Mouse (Mus musculus): ENCODE results near the gene Sdc4. TPM values are rescaled to one million over a fixed set of nuclear protein-coding genes. Genes with fewer than 3 reads are reported as not detected.

Sdc4 gene
- total and polyA plus RNA-seq, 3 experiments: not detected

- no peaks in the 10 kb centered on the region for H3K36me3 ChIP-seq (ENCODE audit: control insufficient read depth in 1 of 2, insufficient read depth in 2 of 2, low read length in 2 of 2)
- peaks cover 13 to 28% of the 10 kb centered on the region in 2 experiments for H3K27me3 ChIP-seq (ENCODE audit: control insufficient read depth in 1 of 2, insufficient read depth in 2 of 2, low read length in 2 of 2)
- no peaks in the 10 kb centered on the region for H3K4me1 ChIP-seq (ENCODE audit: control insufficient read depth in 1 of 2, insufficient read depth in 2 of 2, low read length in 2 of 2)
- no peak for TF ChIP-seq ZMIZ1 (IDR thresholded peaks at IDR 0.05; ENCODE audit: low read depth, low read length)
- H3K9ac ChIP-seq (ENCODE audit: control insufficient read depth, low read depth, low read length, poor library complexity, severe bottlenecking): no peak overlapping the region
- no peak overlapping the region for H3K4me3 ChIP-seq (ENCODE audit: control insufficient read depth in 1 of 2, insufficient read depth in 1 of 2, low read depth in 2 of 2, low read length in 2 of 2)
- H3K27ac ChIP-seq (ENCODE audit: control insufficient read depth, low read depth, low read length): no peak overlapping the region
- DNase-seq (ENCODE audit: low read depth, low spot score): no peak
- no peaks in the 10 kb centered on the region for H3K9me3 ChIP-seq (replicated peaks; ENCODE audit: insufficient read depth, low read length)
- H3K79me2 ChIP-seq (ENCODE audit: control insufficient read depth, insufficient read depth, low read length, poor library complexity): no peaks in the 10 kb centered on the region
Observed at GRCm38 (mm10) chr2:164443051-164443437, 643 bp downstream of the Sdc4 start.

- Histone ChIP-seq H3K27ac (ENCODE audit: control insufficient read depth, low read depth, low read length) (no peak overlapping the region), H3K4me3 (ENCODE audit: control insufficient read depth in 1 of 2, insufficient read depth in 1 of 2, low read depth in 2 of 2, low read length in 2 of 2) (no peak overlapping the region), H3K9me3 (replicated peaks; ENCODE audit: insufficient read depth, low read length) (no peaks in the 10 kb centered on the region), H3K79me2 (ENCODE audit: control insufficient read depth, insufficient read depth, low read length, poor library complexity) (no peaks in the 10 kb centered on the region), H3K9ac (ENCODE audit: control insufficient read depth, low read depth, low read length, poor library complexity, severe bottlenecking) (no peak overlapping the region), H3K4me1 (ENCODE audit: control insufficient read depth in 1 of 2, insufficient read depth in 2 of 2, low read length in 2 of 2) (no peaks in the 10 kb centered on the region), H3K36me3 (ENCODE audit: control insufficient read depth in 1 of 2, insufficient read depth in 2 of 2, low read length in 2 of 2) (no peaks in the 10 kb centered on the region), H3K27me3 (ENCODE audit: control insufficient read depth in 1 of 2, insufficient read depth in 2 of 2, low read length in 2 of 2) (peaks cover 11 to 23% of the 10 kb centered on the region in 2 experiments)
- TF ChIP-seq SMC3 (IDR thresholded peaks at IDR 0.05; ENCODE audit: low read depth, low read length) (no peak), MAX (IDR thresholded peaks at IDR 0.05; ENCODE audit: low read length) (no peak), BHLHE40 (IDR thresholded peaks at IDR 0.05; ENCODE audit: borderline replicate concordance, low read depth, low read length) (no peak), ZKSCAN1 (IDR thresholded peaks at IDR 0.05; ENCODE audit: low read depth, low read length) (no peak), RCOR1 (IDR thresholded peaks at IDR 0.05; ENCODE audit: low read depth, low read length) (no peak), SIN3A (IDR thresholded peaks at IDR 0.05; ENCODE audit: low read length) (no peak), ETS1 (IDR thresholded peaks at IDR 0.05; ENCODE audit: low read depth, low read length) (no peak), ELF1 (IDR thresholded peaks at IDR 0.05; ENCODE audit: low read depth, low read length) (no peak), MEF2A (IDR thresholded peaks at IDR 0.05; ENCODE audit: extremely low read depth, insufficient replicate concordance, low read depth, low read length, poor library complexity, severe bottlenecking) (no peak), E2F4 (IDR thresholded peaks at IDR 0.05; ENCODE audit: borderline replicate concordance, low read depth, low read length) (no peak)
- no peak for DNase-seq (ENCODE audit: low read depth, low spot score)
Observed at GRCm38 (mm10) chr2:164442315-164443050, 1.2 kb downstream of the Sdc4 start.

- Histone ChIP-seq H3K4me1 (ENCODE audit: control insufficient read depth in 1 of 2, insufficient read depth in 2 of 2, low read length in 2 of 2) (no peaks in the 10 kb centered on the region), H3K27ac (ENCODE audit: control insufficient read depth, low read depth, low read length) (no peak overlapping the region), H3K27me3 (ENCODE audit: control insufficient read depth in 1 of 2, insufficient read depth in 2 of 2, low read length in 2 of 2) (peaks cover 11 to 22% of the 10 kb centered on the region in 2 experiments), H3K36me3 (ENCODE audit: control insufficient read depth in 1 of 2, insufficient read depth in 2 of 2, low read length in 2 of 2) (no peaks in the 10 kb centered on the region), H3K9ac (ENCODE audit: control insufficient read depth, low read depth, low read length, poor library complexity, severe bottlenecking) (no peak overlapping the region), H3K4me3 (ENCODE audit: control insufficient read depth in 1 of 2, insufficient read depth in 1 of 2, low read depth in 2 of 2, low read length in 2 of 2) (no peak overlapping the region), H3K9me3 (replicated peaks; ENCODE audit: insufficient read depth, low read length) (no peaks in the 10 kb centered on the region), H3K79me2 (ENCODE audit: control insufficient read depth, insufficient read depth, low read length, poor library complexity) (no peaks in the 10 kb centered on the region)
- TF ChIP-seq NELFE (IDR thresholded peaks at IDR 0.05; ENCODE audit: low read depth, low read length) (no peak), MAZ (IDR thresholded peaks at IDR 0.05; ENCODE audit: low read depth, low read length) (no peak), ZC3H11A (IDR thresholded peaks at IDR 0.05; ENCODE audit: low read depth, low read length) (no peak), POLR2AphosphoS5 (IDR thresholded peaks at IDR 0.05; ENCODE audit: borderline replicate concordance, low read depth, low read length) (no peak), MXI1 (IDR thresholded peaks at IDR 0.05; ENCODE audit: low read depth, low read length) (no peak), UBTF (IDR thresholded peaks at IDR 0.05; ENCODE audit: borderline replicate concordance, insufficient read depth, low read depth, low read length) (no peak), ZMIZ1 (IDR thresholded peaks at IDR 0.05; ENCODE audit: low read depth, low read length) (no peak), NRF1 (IDR thresholded peaks at IDR 0.05; ENCODE audit: insufficient read depth, low read depth, low read length, poor library complexity, severe bottlenecking) (no peak), POLR2A (IDR thresholded peaks at IDR 0.05; ENCODE audit: control insufficient read depth in 1 of 2, insufficient read depth in 1 of 2, low read depth in 1 of 2, low read length in 2 of 2, poor library complexity in 1 of 2) (no peak), TCF12 (IDR thresholded peaks at IDR 0.05; ENCODE audit: low read depth, low read length) (no peak), MEF2A (IDR thresholded peaks at IDR 0.05; ENCODE audit: extremely low read depth, insufficient replicate concordance, low read depth, low read length, poor library complexity, severe bottlenecking) (no peak), TAL1 (IDR thresholded peaks at IDR 0.05; ENCODE audit: low read length) (no peak), CTCF (IDR thresholded peaks at IDR 0.05 in 2 of 3, conservative IDR thresholded peaks at IDR 0.05 in 1 of 3; ENCODE audit: control insufficient read depth in 1 of 3, insufficient read depth in 1 of 3, low read depth in 2 of 3, low read length in 3 of 3, poor library complexity in 1 of 3, severe bottlenecking in 1 of 3) (no peak)
- no peak for DNase-seq (ENCODE audit: low read depth, low spot score)
Observed at GRCm38 (mm10) chr2:164441731-164442130, 2.0 kb downstream of the Sdc4 start.

Data from MEL (cell line).